Mouse (Mus musculus): ENCODE measurements around the gene Vill.

The Vill gene

GRCm38 (mm10) chr9:119119409-119120167 lies 67.0 kb downstream of the Vill start:
- no peak for DNase-seq

DNA sequence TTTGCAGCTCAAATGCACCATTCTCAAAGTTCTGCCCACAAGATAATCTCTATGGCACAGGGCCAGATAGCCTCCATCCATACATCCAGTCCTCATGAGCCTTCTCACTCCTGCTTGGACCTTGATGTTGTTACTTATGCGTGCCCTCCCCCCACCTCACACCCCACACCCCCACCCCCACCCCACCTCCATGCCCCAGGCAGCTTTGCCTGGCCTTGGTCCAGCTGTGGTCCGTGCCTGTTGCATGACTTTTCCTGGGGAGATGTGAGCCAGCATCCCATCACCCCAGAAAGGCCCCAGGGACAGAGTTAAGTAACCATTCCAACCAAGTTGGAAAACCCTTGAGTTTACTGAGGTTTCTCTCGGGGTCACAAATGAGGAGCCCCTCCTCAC lies 67.6 kb downstream of the Vill start:
- DNase-seq: no peak
